Mouse (Mus musculus): ENCODE measurements around the gene Tmem200a. TPM values are rescaled to one million over a fixed set of nuclear protein-coding genes. Genes with fewer than 3 reads are reported as not detected.

Tmem200a gene
- polyA plus RNA-seq, 1 experiment from 2014 or later: 18.7 TPM

GRCm38 (mm10) chr10:26005471-26005870 lies 73.4 kb downstream of the Tmem200a start:
- Histone ChIP-seq H3K9ac (ENCODE audit: low read length) (no peak overlapping the region), H3K4me1 (replicated peaks; ENCODE audit: control insufficient read depth, insufficient read depth, low read length) (no peaks in the 10 kb centered on the region; the same call in 1 of the 2 replicates), H3K4me2 (ENCODE audit: low read length) (no peak overlapping the region), H3K36me3 (ENCODE audit: control insufficient read depth, insufficient read depth, low read length) (no peaks in the 10 kb centered on the region), H3K9me3 (ENCODE audit: control insufficient read depth, low read length) (no peaks in the 10 kb centered on the region), H3K27ac (ENCODE audit: low read depth) (no peak overlapping the region), H3K4me3 (ENCODE audit: low read depth, low read length) (no peak overlapping the region), H3K27me3 (replicated peaks; ENCODE audit: control insufficient read depth, insufficient read depth, low read length) (no peaks in the 10 kb centered on the region)
- DNase-seq (ENCODE audit: low spot score) (no peak), ATAC-seq (replicated peaks; ENCODE audit: low FRiP score, low TSS enrichment, low read depth) (no peak)
- WGBS: 88% methylated on average over 6 of the region's 6 CpGs

- Histone ChIP-seq H3K4me3 (ENCODE audit: low read depth, low read length) (no peak overlapping the region), H3K27me3 (replicated peaks; ENCODE audit: control insufficient read depth, insufficient read depth, low read length) (no peaks in the 10 kb centered on the region), H3K36me3 (ENCODE audit: control insufficient read depth, insufficient read depth, low read length) (no peaks in the 10 kb centered on the region), H3K27ac (ENCODE audit: low read depth) (no peak overlapping the region), H3K4me1 (replicated peaks; ENCODE audit: control insufficient read depth, insufficient read depth, low read length) (no peaks in the 10 kb centered on the region), H3K9ac (ENCODE audit: low read length) (no peak overlapping the region), H3K9me3 (ENCODE audit: control insufficient read depth, low read length) (no peaks in the 10 kb centered on the region), H3K4me2 (ENCODE audit: low read length) (no peak overlapping the region)
- no peak for DNase-seq (ENCODE audit: low spot score)
- 95% methylated on average over 2 of the region's 2 CpGs for WGBS
- ATAC-seq (replicated peaks; ENCODE audit: low FRiP score, low TSS enrichment, low read depth): no peak
Measured at GRCm38 (mm10) chr10:26000893-26001292, 78.0 kb downstream of the Tmem200a start.

GRCm38 (mm10) chr10:25999291-25999930 lies 79.4 kb downstream of the Tmem200a start:
- no peak for DNase-seq (ENCODE audit: low spot score)
- no peaks in the 10 kb centered on the region for H3K27me3 ChIP-seq (replicated peaks; ENCODE audit: control insufficient read depth, insufficient read depth, low read length)
- H3K4me3 ChIP-seq (ENCODE audit: low read depth, low read length): no peak overlapping the region
- no peak overlapping the region for H3K9ac ChIP-seq (ENCODE audit: low read length)
- no peaks in the 10 kb centered on the region for H3K36me3 ChIP-seq (ENCODE audit: control insufficient read depth, insufficient read depth, low read length)
- no peak for ATAC-seq (replicated peaks; ENCODE audit: low FRiP score, low TSS enrichment, low read depth)
- 74% methylated on average over 5 of the region's 5 CpGs for WGBS
- no peak overlapping the region for H3K4me2 ChIP-seq (ENCODE audit: low read length)
- H3K4me1 ChIP-seq (replicated peaks; ENCODE audit: control insufficient read depth, insufficient read depth, low read length): no peaks in the 10 kb centered on the region
- H3K27ac ChIP-seq (ENCODE audit: low read depth): no peak overlapping the region
- H3K9me3 ChIP-seq (ENCODE audit: control insufficient read depth, low read length): no peaks in the 10 kb centered on the region

GRCm38 (mm10) chr10:25984056-25984455 lies 94.8 kb downstream of the Tmem200a start:
- no peaks in the 10 kb centered on the region for H3K27me3 ChIP-seq (replicated peaks; ENCODE audit: control insufficient read depth, insufficient read depth, low read length)
- H3K4me2 ChIP-seq (ENCODE audit: low read length): no peak overlapping the region
- ATAC-seq (replicated peaks; ENCODE audit: low FRiP score, low TSS enrichment, low read depth) (no peak), DNase-seq (ENCODE audit: low spot score) (no peak)
- no peaks in the 10 kb centered on the region for H3K36me3 ChIP-seq (ENCODE audit: control insufficient read depth, insufficient read depth, low read length)
- no peaks in the 10 kb centered on the region for H3K4me1 ChIP-seq (replicated peaks; ENCODE audit: control insufficient read depth, insufficient read depth, low read length)
- H3K9ac ChIP-seq (ENCODE audit: low read length): no peak overlapping the region
- no peaks in the 10 kb centered on the region for H3K9me3 ChIP-seq (ENCODE audit: control insufficient read depth, low read length)
- H3K27ac ChIP-seq (ENCODE audit: low read depth): no peak overlapping the region
- H3K4me3 ChIP-seq (ENCODE audit: low read depth, low read length): no peak overlapping the region
- 86% methylated on average over 2 of the region's 2 CpGs for WGBS

GRCm38 (mm10) chr10:25982617-25983016 lies 96.2 kb downstream of the Tmem200a start:
- Histone ChIP-seq H3K9me3 (ENCODE audit: control insufficient read depth, low read length) (no peaks in the 10 kb centered on the region), H3K27me3 (replicated peaks; ENCODE audit: control insufficient read depth, insufficient read depth, low read length) (no peaks in the 10 kb centered on the region), H3K36me3 (ENCODE audit: control insufficient read depth, insufficient read depth, low read length) (no peaks in the 10 kb centered on the region), H3K4me1 (replicated peaks; ENCODE audit: control insufficient read depth, insufficient read depth, low read length) (no peaks in the 10 kb centered on the region), H3K9ac (ENCODE audit: low read length) (no peak overlapping the region), H3K4me2 (ENCODE audit: low read length) (no peak overlapping the region), H3K4me3 (ENCODE audit: low read depth, low read length) (no peak overlapping the region), H3K27ac (ENCODE audit: low read depth) (no peak overlapping the region)
- 83% methylated on average over 1 of the region's 1 CpGs for WGBS
- no peak for DNase-seq (ENCODE audit: low spot score)
- no peak for ATAC-seq (replicated peaks; ENCODE audit: low FRiP score, low TSS enrichment, low read depth)

GRCm38 (mm10) chr10:25962863-25963262 lies 116.0 kb downstream of the Tmem200a start:
- H3K36me3 ChIP-seq (ENCODE audit: control insufficient read depth, insufficient read depth, low read length): no peaks in the 10 kb centered on the region
- no peak overlapping the region for H3K27ac ChIP-seq (ENCODE audit: low read depth)
- no peak for DNase-seq (ENCODE audit: low spot score)
- ATAC-seq (replicated peaks; ENCODE audit: low FRiP score, low TSS enrichment, low read depth): no peak
- H3K9ac ChIP-seq (ENCODE audit: low read length): no peak overlapping the region
- no peaks in the 10 kb centered on the region for H3K9me3 ChIP-seq (ENCODE audit: control insufficient read depth, low read length)
- H3K4me1 ChIP-seq (replicated peaks; ENCODE audit: control insufficient read depth, insufficient read depth, low read length): no peaks in the 10 kb centered on the region; the same call in 1 of the 2 replicates
- no peaks in the 10 kb centered on the region for H3K27me3 ChIP-seq (replicated peaks; ENCODE audit: control insufficient read depth, insufficient read depth, low read length)
- H3K4me2 ChIP-seq (ENCODE audit: low read length): no peak overlapping the region
- WGBS: 14% methylated on average over 4 of the region's 4 CpGs
- H3K4me3 ChIP-seq (ENCODE audit: low read depth, low read length): no peak overlapping the region

- no peak overlapping the region for H3K27ac ChIP-seq (ENCODE audit: low read depth)
- H3K4me2 ChIP-seq (ENCODE audit: low read length): no peak overlapping the region
- ATAC-seq (replicated peaks; ENCODE audit: low FRiP score, low TSS enrichment, low read depth): no peak
- H3K9me3 ChIP-seq (ENCODE audit: control insufficient read depth, low read length): no peaks in the 10 kb centered on the region
- 78% methylated on average over 2 of the region's 2 CpGs for WGBS
- H3K36me3 ChIP-seq (ENCODE audit: control insufficient read depth, insufficient read depth, low read length): no peaks in the 10 kb centered on the region
- no peaks in the 10 kb centered on the region; the same call in 1 of the 2 replicates for H3K4me1 ChIP-seq (replicated peaks; ENCODE audit: control insufficient read depth, insufficient read depth, low read length)
- no peaks in the 10 kb centered on the region for H3K27me3 ChIP-seq (replicated peaks; ENCODE audit: control insufficient read depth, insufficient read depth, low read length)
- H3K9ac ChIP-seq (ENCODE audit: low read length): no peak overlapping the region
- no peak overlapping the region for H3K4me3 ChIP-seq (ENCODE audit: low read depth, low read length)
- no peak for DNase-seq (ENCODE audit: low spot score)
Measured at GRCm38 (mm10) chr10:25961066-25961465, 117.8 kb downstream of the Tmem200a start.

GRCm38 (mm10) chr10:25958762-25959753 lies 119.8 kb downstream of the Tmem200a start:
- no peaks in the 10 kb centered on the region; the same call in 1 of the 2 replicates for H3K4me1 ChIP-seq (replicated peaks; ENCODE audit: control insufficient read depth, insufficient read depth, low read length)
- H3K36me3 ChIP-seq (ENCODE audit: control insufficient read depth, insufficient read depth, low read length): no peaks in the 10 kb centered on the region
- no peak overlapping the region for H3K9ac ChIP-seq (ENCODE audit: low read length)
- no peak for DNase-seq (ENCODE audit: low spot score)
- H3K9me3 ChIP-seq (ENCODE audit: control insufficient read depth, low read length): no peaks in the 10 kb centered on the region
- ATAC-seq (replicated peaks; ENCODE audit: low FRiP score, low TSS enrichment, low read depth): no peak
- H3K4me3 ChIP-seq (ENCODE audit: low read depth, low read length): no peak overlapping the region
- H3K27me3 ChIP-seq (replicated peaks; ENCODE audit: control insufficient read depth, insufficient read depth, low read length): no peaks in the 10 kb centered on the region
- H3K4me2 ChIP-seq (ENCODE audit: low read length): no peak overlapping the region
- H3K27ac ChIP-seq (ENCODE audit: low read depth): no peak overlapping the region
- 57% methylated on average over 3 of the region's 3 CpGs for WGBS

Data from intestine, embryonic 14.5 days (tissue).